Mouse (Mus musculus) mouse trophoblast stem cell (cell line): ENCODE measurements around the gene Krr1.
"Not testable (repeated sequence)": the region's sequence is repeated elsewhere in the genome, so short reads cannot be mapped to it uniquely, and the experiment has no call there.

Experiments used
- in situ Hi-C, 2 experiments: fragments of 300-500 bp; cut with MseI, MboI; formaldehyde crosslinking; loops; 2 replicates in 1 of 2; 3 replicates in 1 of 2; pipeline ENCODE4 v1.15.1; 2025

The Krr1 gene

GRCm38 (mm10) chr10:111966394-111966793, 6.1 kb upstream of the Krr1 start:
- in situ Hi-C loops: loop anchor here (10.0 to 25.0 kb wide), 2 partner anchors 462 to 654 kb away; partner anchors contain the start of gene Phlda1 (in 1 of the 2)

GRCm38 (mm10) chr10:111971929-111972328, 535 bp upstream of the Krr1 start:
- in situ Hi-C loops: loop anchor here in 1 of 2 experiments (10.0 to 25.0 kb wide), 2 partner anchors 133 to 660 kb away; no protein-coding TSS in a partner anchor

- in situ Hi-C loops: loop anchor here in 1 of 2 experiments (10.0 kb wide), 1 partner anchor 127 kb away; no protein-coding TSS in a partner anchor
These were observed 5.1 kb downstream of the Krr1 start for GRCm38 (mm10) chr10:111977584-111977983.

GRCm38 (mm10) chr10:111983070-111983469, 10.6 kb downstream of the Krr1 start:
- in situ Hi-C loops: no loop called here

GRCm38 (mm10) chr10:111986453-111986852, 14.0 kb downstream of the Krr1 start:
- in situ Hi-C loops: loop anchor here in 1 of 2 experiments (5.0 kb wide), 1 partner anchor 121 kb away; no protein-coding TSS in a partner anchor

- in situ Hi-C loops: no loop called here
These were observed 23.5 kb downstream of the Krr1 start for GRCm38 (mm10) chr10:111995803-111996548.

DNA sequence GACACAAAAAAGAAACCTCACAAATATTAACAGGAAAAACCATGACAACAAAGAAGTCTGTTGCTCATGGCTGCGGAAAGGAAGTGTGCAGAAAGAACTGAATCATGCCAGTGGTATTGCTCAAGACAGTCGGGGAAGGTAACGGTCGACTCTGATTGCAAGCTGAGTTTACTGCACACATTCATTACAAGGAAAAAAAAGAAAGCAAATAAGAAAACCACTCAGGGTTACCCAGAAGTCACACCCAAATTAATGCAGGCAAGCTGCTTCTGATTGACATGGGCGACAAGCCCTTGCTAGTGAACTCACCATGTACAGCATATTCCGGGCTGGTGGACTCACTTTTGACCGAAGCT, 24.1 kb downstream of the Krr1 start:
- in situ Hi-C loops: no loop called here

- in situ Hi-C loops: no loop called here
These were observed 24.5 kb downstream of the Krr1 start for GRCm38 (mm10) chr10:111996911-111997347.

DNA sequence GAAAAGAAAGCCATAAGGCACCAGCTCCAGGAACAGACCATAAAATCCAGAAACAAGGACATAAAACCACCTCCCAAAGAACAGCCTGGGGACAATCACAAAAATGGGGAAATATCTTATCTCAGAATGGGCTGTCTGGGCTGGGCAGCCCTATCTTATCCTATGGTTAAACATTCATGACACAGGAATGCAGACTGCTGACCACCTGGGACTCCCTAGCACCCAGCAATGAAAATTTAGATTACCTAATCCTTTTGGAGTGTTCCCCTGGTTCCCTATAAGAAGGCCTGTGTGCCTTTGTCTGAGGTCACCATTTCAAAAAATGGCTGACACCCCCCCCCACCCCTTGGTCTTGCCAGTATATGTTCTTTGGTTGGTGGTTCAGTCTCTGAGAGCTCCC, 25.2 kb downstream of the Krr1 start:
- in situ Hi-C loops: no loop called here

DNA sequence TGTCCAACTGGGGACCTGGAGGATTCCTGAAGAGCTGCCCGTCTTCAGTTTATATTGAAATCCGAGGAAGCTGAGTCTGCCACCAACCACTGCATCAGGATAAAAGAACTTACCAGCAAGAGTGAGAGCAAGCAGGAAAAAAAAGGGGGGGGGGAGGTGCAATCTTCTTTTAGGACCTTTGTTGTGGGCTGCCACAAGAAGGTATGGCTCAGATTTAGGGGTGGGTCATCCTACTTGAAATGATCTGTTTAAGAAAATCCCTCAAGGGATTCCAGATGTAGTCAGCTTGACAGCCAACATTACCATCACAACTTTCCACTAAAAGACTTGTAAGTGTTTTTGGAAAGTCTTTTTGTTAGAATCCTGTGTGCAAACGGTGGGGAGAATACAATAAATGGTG, 27.3 kb downstream of the Krr1 start:
- in situ Hi-C loops: no loop called here

- in situ Hi-C loops: no loop called here
These were observed 28.1 kb downstream of the Krr1 start for GRCm38 (mm10) chr10:112000568-112000967.

GRCm38 (mm10) chr10:112001350-112001749, 28.9 kb downstream of the Krr1 start:
- in situ Hi-C loops: no loop called here

DNA sequence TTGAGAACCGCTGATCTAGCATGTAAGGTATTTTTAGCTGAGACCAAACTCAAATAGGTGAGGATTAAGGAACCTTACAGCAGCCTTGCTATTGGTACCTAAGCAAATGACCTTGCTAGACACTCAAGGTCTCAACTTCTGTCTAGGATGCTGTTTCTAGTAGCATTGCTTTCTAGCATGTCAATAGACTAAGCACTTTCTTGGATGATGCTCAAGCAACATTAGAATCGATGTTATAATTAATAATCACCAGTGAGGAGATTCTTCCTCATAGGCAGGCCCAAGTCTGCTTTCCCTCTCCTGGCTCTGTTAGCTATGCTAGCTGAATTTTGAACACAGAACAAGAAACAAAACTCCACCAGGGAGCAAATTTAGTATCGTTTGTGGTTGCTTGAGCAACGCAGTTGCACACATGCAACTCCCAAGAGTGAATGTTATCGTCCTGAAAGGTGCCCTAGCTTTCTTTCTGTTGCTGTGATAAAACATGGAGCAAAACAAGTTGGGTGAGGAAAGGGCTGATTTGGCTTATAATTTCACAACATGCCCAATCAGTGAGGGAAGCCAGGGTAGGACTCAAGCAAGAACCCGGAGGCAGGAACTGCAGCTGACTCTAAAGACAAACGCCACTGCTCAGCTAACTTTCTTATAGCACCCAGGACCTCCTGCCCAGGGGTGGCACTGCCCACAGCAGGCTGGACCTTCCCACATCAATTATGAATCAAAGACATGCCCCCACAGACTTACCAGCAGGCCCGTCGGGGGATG, 29.5 kb downstream of the Krr1 start:
- in situ Hi-C loops: no loop called here

DNA sequence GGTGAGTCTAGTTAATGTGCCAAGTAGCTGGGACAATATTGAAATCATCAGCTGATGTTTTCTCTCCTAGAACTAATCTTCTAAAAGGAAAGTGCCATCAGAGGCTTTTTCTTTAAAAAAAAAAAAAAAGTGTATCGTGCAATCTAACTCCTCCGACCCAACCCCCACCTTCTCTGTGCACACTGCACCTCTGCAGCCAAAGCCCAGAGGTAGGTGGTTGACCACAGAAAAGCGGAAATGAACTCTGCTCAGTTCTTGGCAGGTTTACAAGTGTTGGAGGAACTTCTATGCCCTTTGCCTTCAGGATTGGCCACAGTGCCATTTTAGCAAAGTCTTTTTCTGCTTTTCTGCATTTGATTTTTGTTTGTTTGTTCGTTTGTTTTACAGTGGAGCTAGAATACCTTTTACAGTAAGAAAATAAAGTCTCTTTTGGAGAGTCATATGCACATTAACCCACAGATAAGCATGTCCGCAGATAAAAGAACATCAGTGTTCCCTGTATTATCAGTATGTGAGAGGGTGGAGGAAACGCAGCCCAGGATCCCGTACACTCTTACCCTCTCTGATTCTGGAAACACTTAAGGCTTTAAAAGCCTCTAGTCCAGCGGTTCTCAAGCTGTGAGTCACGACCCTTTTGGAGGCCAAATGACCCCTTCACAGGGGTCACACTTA, 30.2 kb downstream of the Krr1 start, which contains the start of gene Glipr1:
Gene Glipr1 (minus strand): TSS at position 88 of the 672 bp plus-strand sequence.
- in situ Hi-C loops: no loop called here

GRCm38 (mm10) chr10:112009511-112009910, 37.0 kb downstream of the Krr1 start:
- in situ Hi-C loops: not testable (repeated sequence)

GRCm38 (mm10) chr10:112023585-112023984, 51.1 kb downstream of the Krr1 start:
- in situ Hi-C loops: no loop called here

GRCm38 (mm10) chr10:112028689-112029088, 56.2 kb downstream of the Krr1 start:
- in situ Hi-C loops: not testable (repeated sequence)
